35 mouse cellular contexts compared by ENCODE assay signal in the genomic region with DNA sequence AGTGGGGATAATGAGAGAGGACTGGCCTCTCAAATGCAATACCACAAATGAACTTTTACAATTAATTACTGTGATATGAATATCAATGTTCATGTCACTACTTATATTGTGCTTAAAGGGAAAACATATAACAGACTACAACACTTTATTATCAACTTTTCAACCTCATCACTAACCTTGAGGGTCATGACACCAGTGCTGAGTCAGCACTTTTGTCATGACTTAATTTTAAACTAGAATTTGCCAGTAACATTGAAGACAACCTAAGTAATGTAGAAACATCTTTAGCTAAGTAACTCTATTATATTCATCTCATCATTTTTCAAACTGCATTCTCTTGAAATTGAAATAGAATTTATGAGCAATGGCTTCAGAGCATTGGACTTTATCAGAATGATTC.
"Had no signal": no experiment of that assay in that cellular context is flagged by ENCODE, and none has a peak within 500 bp of the region (broad histone marks: within the 10 kb centered on the region; RNA-seq: fewer than 3 reads in every experiment).

No protein-coding gene starts in this region.

- H3K27me3 ChIP-seq: heart, embryonic 12.5 days; heart, embryonic 13.5 days; heart, embryonic 15.5 days; hindbrain, embryonic 12.5 days; hindbrain, embryonic 13.5 days; hindbrain, embryonic 15.5 days; intestine, embryonic 15.5 days; kidney, embryonic 15.5 days had no signal

- H3K4me2 ChIP-seq: heart, embryonic 11.5 days; heart, embryonic 12.5 days; heart, embryonic 13.5 days; heart, embryonic 15.5 days; hindbrain, embryonic 12.5 days; hindbrain, embryonic 13.5 days; hindbrain, embryonic 14.5 days; hindbrain, embryonic 15.5 days; intestine, embryonic 15.5 days; kidney, embryonic 15.5 days had no signal

- H3K4me3 ChIP-seq: heart, embryonic 12.5 days; heart, embryonic 13.5 days; heart, embryonic 15.5 days; hindbrain, embryonic 10.5 days; hindbrain, embryonic 12.5 days; hindbrain, embryonic 13.5 days; hindbrain, embryonic 15.5 days; intestine, embryonic 15.5 days; kidney, embryonic 15.5 days; layer of hippocampus, adult 2 months; left cerebral cortex, adult 2 months had no signal

- ATAC-seq: hindbrain, embryonic 16.5 days; hindbrain, postnatal 0 days; inflammation-experienced regulatory T-cells, adult 6 months; intestine, embryonic 15.5 days; intestine, embryonic 16.5 days; intestine, postnatal 0 days had no signal

- H3K4me1 ChIP-seq: hindbrain, embryonic 10.5 days; hindbrain, embryonic 12.5 days; hindbrain, embryonic 13.5 days; hindbrain, embryonic 15.5 days; intestine, embryonic 15.5 days; kidney, embryonic 15.5 days had no signal

- H3K36me3 ChIP-seq: heart, embryonic 12.5 days; heart, embryonic 13.5 days; heart, embryonic 15.5 days; hindbrain, embryonic 10.5 days; hindbrain, embryonic 12.5 days; hindbrain, embryonic 13.5 days; hindbrain, embryonic 15.5 days; intestine, embryonic 15.5 days; kidney, embryonic 15.5 days had no signal

- H3K27ac ChIP-seq: heart, embryonic 13.5 days; heart, embryonic 15.5 days; hindbrain, embryonic 10.5 days; hindbrain, embryonic 12.5 days; hindbrain, embryonic 13.5 days; hindbrain, embryonic 14.5 days; hindbrain, embryonic 15.5 days; hindbrain, postnatal 0 days; intestine, embryonic 15.5 days; kidney, embryonic 15.5 days; kidney, postnatal 0 days; layer of hippocampus, adult 2 months; left cerebral cortex, adult 2 months had no signal

- DNase-seq: heart, postnatal 10 days; heart, postnatal 14 days; heart, postnatal 36 days; heart, postnatal 4 days; kidney, adult 11 months; kidney, adult 18-20 months; kidney, adult 2 months; kidney, adult 8-10 months; kidney, adult 9 months; kidney, postnatal 10 days; kidney, postnatal 14 days; kidney, postnatal 25 days; kidney, postnatal 36 days; kidney, postnatal 4 days; layer of hippocampus, adult 9-11 months; layer of hippocampus, postnatal 36 days had no signal

- H3K9me3 ChIP-seq: heart, embryonic 12.5 days; heart, embryonic 13.5 days; heart, embryonic 15.5 days; hindbrain, embryonic 10.5 days; hindbrain, embryonic 12.5 days; hindbrain, embryonic 13.5 days; hindbrain, embryonic 15.5 days; intestine, embryonic 15.5 days; kidney, embryonic 15.5 days had no signal

- H3K9ac ChIP-seq: heart, embryonic 12.5 days; heart, embryonic 13.5 days; heart, embryonic 15.5 days; hindbrain, embryonic 12.5 days; hindbrain, embryonic 13.5 days; hindbrain, embryonic 14.5 days; hindbrain, embryonic 15.5 days; intestine, embryonic 15.5 days; kidney, embryonic 15.5 days had no signal
